Mouse (Mus musculus) hindbrain, postnatal 0 days (tissue): ENCODE measurements around the gene Il4. TPM values are rescaled to one million over a fixed set of nuclear protein-coding genes. Genes with fewer than 3 reads are reported as not detected.
"Not testable (repeated sequence)": the region's sequence is repeated elsewhere in the genome, so short reads cannot be mapped to it uniquely, and the experiment has no call there.

Experiments used
- ATAC-seq: fragments of 200-750 bp; cut with Nextera tagmentation; 2 replicates; pipeline ENCODE4 v1.8.0; 2017; ENCODE audit warnings: mild to moderate bottlenecking, moderate TSS enrichment, moderate library complexity
- DNase-seq: peaks from one replicate; pipeline ENCODE4 v3.0.0-alpha.2; 2015; ENCODE audit warnings: low spot score
- H3K27ac ChIP-seq: fragments of 300-500 bp; sonication (generic); 2 replicates; pipeline ENCODE4 v1.5.1; 2014; ENCODE audit warnings: mild to moderate bottlenecking
- H3K27me3 ChIP-seq: fragments of 300-500 bp; sonication (generic); 2 replicates; pipeline ENCODE4 v1.6.1; 2014; ENCODE audit warnings: low read length, mixed read lengths; ENCODE audit not compliant: insufficient read depth
- H3K36me3 ChIP-seq: fragments of 300-500 bp; sonication (generic); 2 replicates; pipeline ENCODE4 v1.6.1; 2014; ENCODE audit warnings: low read length, mixed read lengths; ENCODE audit not compliant: insufficient read depth
- H3K4me1 ChIP-seq: fragments of 300-500 bp; sonication (generic); 2 replicates; pipeline ENCODE4 v1.6.1; 2014; ENCODE audit warnings: antibody characterized with exemption, low read length, mixed read lengths; ENCODE audit not compliant: insufficient read depth
- H3K4me2 ChIP-seq: fragments of 300-500 bp; sonication (generic); 2 replicates; pipeline ENCODE4 v1.6.1; 2014; ENCODE audit warnings: low read depth, mild to moderate bottlenecking, low read length, moderate library complexity, mixed read lengths
- H3K4me3 ChIP-seq: fragments of 300-500 bp; sonication (generic); 2 replicates; pipeline ENCODE4 v1.5.1; 2014; ENCODE audit warnings: low read length
- H3K9ac ChIP-seq: fragments of 300-500 bp; sonication (generic); replicated peaks from 2 replicates; pipeline ENCODE4 v1.6.1; 2014; ENCODE audit warnings: mild to moderate bottlenecking, low read length, moderate library complexity, mixed read lengths
- H3K9me3 ChIP-seq: fragments of 300-500 bp; sonication (generic); 2 replicates; pipeline ENCODE4 v1.6.1; 2016; ENCODE audit warnings: low read length, mixed read lengths
- CTCF ChIP-seq: IDR thresholded peaks from 2 replicates; pipeline ENCODE4 v1.5.1; 2016; ENCODE audit warnings: antibody characterized with exemption, control low read depth, low read depth
- WGBS: fragments of 180-500 bp; shearing (Covaris S2); extraction: QIAGEN DNeasy Blood & Tissue Kit; methylation state at CpG from one replicate; pipeline ENCODE4 v1.1.7; 2014; 5-methylcytosine and 5-hydroxymethylcytosine counted together
- polyA plus RNA-seq: library from polyadenylated mRNA; unstranded; fragments of >200 nt; fragmentation: Nextera tagmentation; extraction: Ambion mirVana; gene quantifications from 2 replicates; pipeline ENCODE4 v1.2.1, GENCODE M21; 2015
- total RNA-seq: library from RNA; depleted of rRNA; stranded (reverse); fragments of >200 nt; gene quantifications from 2 replicates; pipeline ENCODE4 v1.2.3, GENCODE M21; 2014; rRNA removed

Gene Il4
- total and polyA plus RNA-seq, 2 experiments from 2014 or later = 3.9 TPM; not detected in 1

- DNase-seq (no peak), ATAC-seq (no peak)
- Histone ChIP-seq H3K4me2 (no peak overlapping the region), H3K9ac (no peak overlapping the region), H3K4me3 (no peak overlapping the region), H3K27ac (no peak overlapping the region), H3K36me3 (peaks cover 40% of the 10 kb centered on the region), H3K9me3 (no peaks in the 10 kb centered on the region), H3K27me3 (no peaks in the 10 kb centered on the region), H3K4me1 (no peaks in the 10 kb centered on the region)
- WGBS = 99% methylated on average over 3 of the region's 3 CpGs
- TF ChIP-seq CTCF = peak; percentile 42
Measured at GRCm38 (mm10) chr11:53580562-53580961, 37.9 kb downstream of the Il4 start.

GRCm38 (mm10) chr11:53567224-53568014 is 51.0 kb downstream of the Il4 start, which contains the start of gene Kif3a:
Kif3a (plus strand) TSS chr11:53567379.
- WGBS = 2% methylated on average over 65 of the region's 69 CpGs
- H3K27me3 ChIP-seq = no peaks in the 10 kb centered on the region
- peak; percentile 98 for DNase-seq
- peak within 1 kb of the TSS; percentile 81 for H3K4me3 ChIP-seq
- peak within 1 kb of the TSS; percentile 80 for H3K27ac ChIP-seq
- peak within 1 kb of the TSS; percentile 54 for H3K4me2 ChIP-seq
- peaks cover 5% of the 10 kb centered on the region; the same call in 1 of the 2 replicates for H3K4me1 ChIP-seq
- H3K9ac ChIP-seq = peak within 1 kb of the TSS; percentile 87
- peak; percentile 98 for ATAC-seq
- H3K36me3 ChIP-seq = no peaks in the 10 kb centered on the region
- TF ChIP-seq CTCF = peak; percentile 16; the same call in 1 of the 2 replicates
- no peaks in the 10 kb centered on the region for H3K9me3 ChIP-seq

- Histone ChIP-seq H3K27ac (peak overlapping the region; percentile 80; the same call in 1 of the 2 replicates), H3K36me3 (no peaks in the 10 kb centered on the region), H3K27me3 (no peaks in the 10 kb centered on the region), H3K4me2 (peak overlapping the region; percentile 54), H3K9ac (peak overlapping the region; percentile 87; the same call in 1 of the 2 replicates), H3K9me3 (no peaks in the 10 kb centered on the region), H3K4me1 (peaks cover 5% of the 10 kb centered on the region; the same call in 1 of the 2 replicates), H3K4me3 (peak overlapping the region; percentile 81)
- ATAC-seq (no peak; the same call in 1 of the 2 replicates), DNase-seq (no peak)
- 89% methylated on average over 4 of the region's 4 CpGs for WGBS
- no peak for TF ChIP-seq CTCF
Measured at GRCm38 (mm10) chr11:53566646-53567045, 51.8 kb downstream of the Il4 start.

GRCm38 (mm10) chr11:53561986-53562385 is 56.5 kb downstream of the Il4 start:
- Histone ChIP-seq H3K4me1 (no peaks in the 10 kb centered on the region), H3K27ac (no peak overlapping the region), H3K9me3 (no peaks in the 10 kb centered on the region), H3K9ac (no peak overlapping the region), H3K4me2 (no peak overlapping the region), H3K27me3 (no peaks in the 10 kb centered on the region), H3K4me3 (no peak overlapping the region), H3K36me3 (no peaks in the 10 kb centered on the region)
- ATAC-seq = no peak
- no peak for DNase-seq
- TF ChIP-seq CTCF = no peak
- WGBS = 84% methylated on average over 2 of the region's 2 CpGs

GRCm38 (mm10) chr11:53559980-53560379 is 58.5 kb downstream of the Il4 start:
- not testable (repeated sequence) for H3K4me2 ChIP-seq, H3K4me1 ChIP-seq, H3K27me3 ChIP-seq, H3K4me3 ChIP-seq, H3K9ac ChIP-seq, H3K9me3 ChIP-seq, ATAC-seq, H3K36me3 ChIP-seq, DNase-seq, H3K27ac ChIP-seq
- 93% methylated on average over 1 of the region's 3 CpGs for WGBS

- 94% methylated on average over 1 of the region's 3 CpGs for WGBS
Measured at GRCm38 (mm10) chr11:53557992-53558391, 60.5 kb downstream of the Il4 start.

GRCm38 (mm10) chr11:53556529-53556928 is 61.9 kb downstream of the Il4 start:
- not testable (repeated sequence) for H3K4me1 ChIP-seq, H3K4me3 ChIP-seq, DNase-seq, ATAC-seq, H3K27me3 ChIP-seq, H3K9me3 ChIP-seq, H3K27ac ChIP-seq, H3K36me3 ChIP-seq, H3K4me2 ChIP-seq, H3K9ac ChIP-seq
- WGBS = 90% methylated on average over 12 of the region's 20 CpGs

More at GRCm38 (mm10) chr11:53557992-53558391, 60.5 kb downstream of the Il4 start:
- H3K27me3 ChIP-seq, H3K27ac ChIP-seq, ATAC-seq, DNase-seq, H3K4me1 ChIP-seq, H3K9me3 ChIP-seq, H3K9ac ChIP-seq, H3K4me3 ChIP-seq, H3K36me3 ChIP-seq, H3K4me2 ChIP-seq: not testable (repeated sequence)

Other genes starting within 250 kb of the Il4 start
- gene Leap2, start 195.5 kb downstream of the Il4 start, total RNA-seq = not detected in 2 replicates
- gene Leap2, start 195.5 kb downstream of the Il4 start, polyA plus RNA-seq = not detected in 2 replicates
- gene Uqcrq, start 187.8 kb downstream of the Il4 start, total RNA-seq = 20.4 and 38.9 TPM in 2 replicates
- gene Uqcrq, start 187.8 kb downstream of the Il4 start, polyA plus RNA-seq = 1,041 and 1,049 TPM in 2 replicates
- gene Gdf9, start 187.6 kb downstream of the Il4 start, total RNA-seq = 0.11 and 2.1 TPM in 2 replicates
- gene Gdf9, start 187.6 kb downstream of the Il4 start, polyA plus RNA-seq = 1.5 and 1.6 TPM in 2 replicates
- not detected in 2 replicates for gene Gm10447, start 161.6 kb downstream of the Il4 start, total RNA-seq
- gene Gm10447, start 161.6 kb downstream of the Il4 start, polyA plus RNA-seq = 0.10 TPM in 1 of 2 replicates, not detected in the other
- 6.2 and 7.1 TPM in 2 replicates for gene Shroom1, start 161.5 kb downstream of the Il4 start, total RNA-seq
- 2.4 and 2.9 TPM in 2 replicates for gene Shroom1, start 161.5 kb downstream of the Il4 start, polyA plus RNA-seq
- gene Gm9837, start 148.2 kb downstream of the Il4 start, total RNA-seq = not detected in 2 replicates
- not detected in 2 replicates for gene Gm9837, start 148.2 kb downstream of the Il4 start, polyA plus RNA-seq
- gene Gm9945, start 138.5 kb downstream of the Il4 start, total RNA-seq = not detected in 2 replicates
- 0.39 and 0.53 TPM in 2 replicates for gene Gm9945, start 138.5 kb downstream of the Il4 start, polyA plus RNA-seq
- gene Sowaha, start 138.4 kb downstream of the Il4 start, total RNA-seq = 8.7 and 10.6 TPM in 2 replicates
- gene Sowaha, start 138.4 kb downstream of the Il4 start, polyA plus RNA-seq = 4.1 and 4.2 TPM in 2 replicates
- gene Sept8, start 99.4 kb downstream of the Il4 start, total RNA-seq = 55.3 and 56.6 TPM in 2 replicates
- gene Sept8, start 99.4 kb downstream of the Il4 start, polyA plus RNA-seq = 19.1 and 20.9 TPM in 2 replicates
- 73.7 and 82.9 TPM in 2 replicates for gene Kif3a, start 51.3 kb downstream of the Il4 start, total RNA-seq
- 332 and 344 TPM in 2 replicates for gene Kif3a, start 51.3 kb downstream of the Il4 start, polyA plus RNA-seq
- gene Il13, start 16.0 kb upstream of the Il4 start, total RNA-seq = not detected in 2 replicates
- not detected in 2 replicates for gene Il13, start 16.0 kb upstream of the Il4 start, polyA plus RNA-seq
- 4.1 and 4.2 TPM in 2 replicates for gene Rad50, start 88.7 kb upstream of the Il4 start, total RNA-seq
- gene Rad50, start 88.7 kb upstream of the Il4 start, polyA plus RNA-seq = 11.7 and 12.8 TPM in 2 replicates
- gene Il5, start 102.1 kb upstream of the Il4 start, total RNA-seq = 0.11 TPM in 1 of 2 replicates, not detected in the other
- 0.15 TPM in 1 of 2 replicates, not detected in the other for gene Il5, start 102.1 kb upstream of the Il4 start, polyA plus RNA-seq
- gene Irf1, start 151.3 kb upstream of the Il4 start, total RNA-seq = 3.3 and 8.5 TPM in 2 replicates
- 3.7 and 4.4 TPM in 2 replicates for gene Irf1, start 151.3 kb upstream of the Il4 start, polyA plus RNA-seq
- not detected in 2 replicates for gene Gm17334, start 154.5 kb upstream of the Il4 start, total RNA-seq
- gene Gm17334, start 154.5 kb upstream of the Il4 start, polyA plus RNA-seq = not detected in 2 replicates
- not detected in 2 replicates for gene Gm12216, start 240.6 kb upstream of the Il4 start, total RNA-seq
- 1.2 and 1.9 TPM in 2 replicates for gene Gm12216, start 240.6 kb upstream of the Il4 start, polyA plus RNA-seq